Mouse (Mus musculus): ENCODE measurements around the gene Vmn1r232. TPM values are rescaled to one million over a fixed set of nuclear protein-coding genes. Genes with fewer than 3 reads are reported as not detected.
A peak's percentile ranks its signal among the peaks of the same experiment; 100 is the strongest.

Gene Vmn1r232
- polyA plus RNA-seq, 1 experiment from 2014 or later = not detected

DNA sequence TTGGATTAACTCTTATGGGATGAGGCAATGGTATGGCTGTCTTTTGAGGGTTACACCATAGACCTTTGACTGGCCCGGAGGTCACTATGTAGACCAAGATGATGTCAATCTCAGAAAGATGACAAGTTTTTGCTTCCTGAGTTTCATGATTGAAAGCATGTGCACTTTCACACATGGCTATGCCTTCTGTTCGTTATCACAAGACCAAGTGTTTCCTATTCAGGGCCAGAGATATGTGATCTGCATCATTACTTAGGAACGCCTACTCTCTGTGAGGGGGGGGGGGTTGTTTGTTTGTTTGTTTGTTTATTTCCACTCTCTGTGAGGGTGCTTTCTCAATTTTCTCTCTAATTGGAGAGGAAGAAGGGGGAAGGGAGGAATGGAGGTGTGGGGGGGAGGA lies 24.7 kb upstream of the Vmn1r232 start:
- WGBS = 44% methylated on average over 3 of the region's 3 CpGs
- H3K4me3 ChIP-seq (ENCODE audit: control insufficient read depth in 1 of 2, insufficient read depth in 1 of 2, low read depth in 1 of 2, low read length in 2 of 2) = peak overlapping the region; percentile 56 to 57
- peak overlapping the region; percentile 62 for H3K4me2 ChIP-seq (ENCODE audit: low read length)
- H3K27ac ChIP-seq (replicated peaks in 1 of 2; ENCODE audit: control insufficient read depth in 1 of 2, insufficient read depth in 1 of 2, low read depth in 2 of 2, low read length in 2 of 2) = peak overlapping the region; percentile 91 to 93
- no peaks in the 10 kb centered on the region for H3K9me3 ChIP-seq (ENCODE audit: control insufficient read depth, low read length)
- H3K36me3 ChIP-seq (ENCODE audit: control insufficient read depth, insufficient read depth, low read length) = no peaks in the 10 kb centered on the region
- H3K9ac ChIP-seq (ENCODE audit: low read length) = peak overlapping the region; percentile 76
- ATAC-seq (ENCODE audit: insufficient number of reproducible peaks, insufficient read depth, low FRiP score, low read depth) = no peak
- no peaks in the 10 kb centered on the region for H3K27me3 ChIP-seq (ENCODE audit: control insufficient read depth, insufficient read depth, low read length)
- peaks cover 0 to 27% of the 10 kb centered on the region in 2 experiments; a peak in 2 of 4 replicates for H3K4me1 ChIP-seq (ENCODE audit: control insufficient read depth in 2 of 2, insufficient read depth in 2 of 2, low read length in 2 of 2)

DNA sequence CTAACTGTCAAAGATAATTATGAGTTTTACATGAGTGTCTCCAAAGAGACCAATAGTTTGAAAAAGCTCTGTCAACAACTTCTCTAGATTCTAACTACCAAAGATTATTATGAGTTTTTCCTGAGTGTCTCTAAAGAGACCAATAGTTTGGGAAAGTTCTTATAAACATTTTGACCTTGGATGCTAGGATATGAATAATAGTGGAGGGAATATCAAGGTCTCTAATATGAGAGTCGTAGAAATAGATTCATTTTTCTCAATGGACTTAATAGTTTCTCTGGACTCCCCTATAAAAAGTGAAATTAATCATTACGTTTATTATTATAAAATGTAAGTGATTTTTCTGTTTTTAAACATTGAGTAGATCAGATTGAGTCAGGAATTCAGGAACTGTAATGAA lies 14.5 kb downstream of the Vmn1r232 start, which contains the start of gene Vmn1r231:
Gene Vmn1r231, minus strand, starts transcription at position 101 of the 400 bp plus-strand sequence.
- Histone ChIP-seq H3K4me2 (ENCODE audit: low read length) (no peak within 1 kb of the TSS), H3K4me3 (ENCODE audit: control insufficient read depth in 1 of 2, insufficient read depth in 1 of 2, low read depth in 1 of 2, low read length in 2 of 2) (no peak within 1 kb of the TSS), H3K36me3 (ENCODE audit: control insufficient read depth, insufficient read depth, low read length) (no peaks in the 10 kb centered on the region), H3K9me3 (ENCODE audit: control insufficient read depth, low read length) (no peaks in the 10 kb centered on the region), H3K9ac (ENCODE audit: low read length) (no peak within 1 kb of the TSS), H3K4me1 (ENCODE audit: control insufficient read depth in 2 of 2, insufficient read depth in 2 of 2, low read length in 2 of 2) (no peaks in the 10 kb centered on the region), H3K27ac (replicated peaks in 1 of 2; ENCODE audit: control insufficient read depth in 1 of 2, insufficient read depth in 1 of 2, low read depth in 2 of 2, low read length in 2 of 2) (no peak within 1 kb of the TSS), H3K27me3 (ENCODE audit: control insufficient read depth, insufficient read depth, low read length) (no peaks in the 10 kb centered on the region)
- 41% methylated on average over 2 of the region's 2 CpGs for WGBS
- ATAC-seq (ENCODE audit: insufficient number of reproducible peaks, insufficient read depth, low FRiP score, low read depth) = no peak

Other genes starting within 250 kb of the Vmn1r232 start
- not detected in 2 replicates for gene Vmn1r226, start 236.9 kb downstream of the Vmn1r232 start, polyA plus RNA-seq (2014; fragmentation: Nextera tagmentation; extraction: Ambion mirVana)
- gene Vmn1r227, start 189.9 kb downstream of the Vmn1r232 start, polyA plus RNA-seq (2014; fragmentation: Nextera tagmentation; extraction: Ambion mirVana) = not detected in 2 replicates
- not detected in 2 replicates for gene Vmn1r228, start 133.6 kb downstream of the Vmn1r232 start, polyA plus RNA-seq (2014; fragmentation: Nextera tagmentation; extraction: Ambion mirVana)
- not detected in 2 replicates for gene Vmn1r229, start 108.2 kb downstream of the Vmn1r232 start, polyA plus RNA-seq (2014; fragmentation: Nextera tagmentation; extraction: Ambion mirVana)
- gene Vmn1r230, start 79.3 kb downstream of the Vmn1r232 start, polyA plus RNA-seq (2014; fragmentation: Nextera tagmentation; extraction: Ambion mirVana) = not detected in 2 replicates
- gene Vmn1r231, start 14.6 kb downstream of the Vmn1r232 start, polyA plus RNA-seq (2014; fragmentation: Nextera tagmentation; extraction: Ambion mirVana) = not detected in 2 replicates
- gene Ppp2r1a, start 25.6 kb upstream of the Vmn1r232 start, polyA plus RNA-seq (2014; fragmentation: Nextera tagmentation; extraction: Ambion mirVana) = 369 and 372 TPM in 2 replicates
- gene Vmn1r233, start 76.8 kb upstream of the Vmn1r232 start, polyA plus RNA-seq (2014; fragmentation: Nextera tagmentation; extraction: Ambion mirVana) = not detected in 2 replicates
- 10.2 and 13.3 TPM in 2 replicates for gene Zfp160, start 89.2 kb upstream of the Vmn1r232 start, polyA plus RNA-seq (2014; fragmentation: Nextera tagmentation; extraction: Ambion mirVana)

All from heart, embryonic 14.5 days (tissue).